Mouse (Mus musculus) G1E (cell line): ENCODE measurements around the gene Tmem91. TPM values are rescaled to one million over a fixed set of nuclear protein-coding genes. Genes with fewer than 3 reads are reported as not detected.
A peak's percentile ranks its signal among the peaks of the same experiment; 100 is the strongest.

ENCODE experiments used
- ATAC-seq: 2 replicates; pipeline ENCODE4 v1.8.0; 2016; ENCODE audit warnings: mild to moderate bottlenecking; ENCODE audit not compliant: insufficient number of reproducible peaks, poor library complexity, low FRiP score, severe bottlenecking; ENCODE audit errors: extremely low read depth
- DNase-seq: peaks from one replicate; pipeline ENCODE4 v3.0.0; 2012; ENCODE audit warnings: low spot score
- H3K27me3 ChIP-seq: 2 replicates; pipeline ENCODE4 v1.6.1; 2012; ENCODE audit warnings: mild to moderate bottlenecking, low read length, inconsistent platforms; ENCODE audit not compliant: insufficient read depth
- H3K36me3 ChIP-seq: replicated peaks from 2 replicates; pipeline ENCODE3; 2012; ENCODE audit warnings: mild to moderate bottlenecking, inconsistent platforms
- H3K4me1 ChIP-seq: 2 replicates; pipeline ENCODE4 v1.6.1; 2012; ENCODE audit warnings: low read depth, low read length, inconsistent platforms, mixed read lengths; ENCODE audit not compliant: insufficient read depth
- H3K4me3 ChIP-seq: 2 replicates; pipeline ENCODE4 v1.5.1; 2012; ENCODE audit warnings: low read depth, mild to moderate bottlenecking, inconsistent platforms, low read length, moderate library complexity, mixed read lengths
- H3K9me3 ChIP-seq: replicated peaks from 2 replicates; pipeline ENCODE4 v1.6.1; 2012; ENCODE audit warnings: inconsistent platforms
- CTCF ChIP-seq: IDR thresholded peaks from 2 replicates; pipeline ENCODE4 v1.5.1; 2012; ENCODE audit warnings: low read depth, low read length, inconsistent platforms, mixed read lengths
- GATA1 ChIP-seq: IDR thresholded peaks from 2 replicates; pipeline ENCODE4 v1.6.1; 2012; ENCODE audit warnings: borderline replicate concordance, low read length, inconsistent platforms, mixed read lengths
- GATA2 ChIP-seq: IDR thresholded peaks from 2 replicates; pipeline ENCODE4 v1.6.1; 2012; ENCODE audit warnings: low read depth, low read length, inconsistent platforms, borderline replicate concordance
- POLR2AphosphoS5 ChIP-seq: IDR thresholded peaks from 2 replicates; pipeline ENCODE4 v1.6.1; 2012; ENCODE audit warnings: low read depth, low read length, inconsistent platforms; ENCODE audit not compliant: insufficient replicate concordance
- TAL1 ChIP-seq: conservative IDR thresholded peaks from 2 replicates; pipeline ENCODE4 v1.6.1; 2012; ENCODE audit warnings: low read depth, low read length, inconsistent platforms, mixed read lengths
- polyA plus RNA-seq: library from polyadenylated mRNA; stranded (reverse); fragments of >175 nt; gene quantifications from 2 replicates; pipeline ENCODE4 v1.2.3, GENCODE M21; 2012
- total RNA-seq, 2 experiments: library from RNA; stranded (forward) in 1 of 2; stranded (reverse) in 1 of 2; fragments of 200-1000 nt in 1 of 2; fragments of >200 nt in 1 of 2; fragmentation: Nextera tagmentation in 1 of 2; gene quantifications; 2 replicates each; pipeline ENCODE4 v1.2.3; 2014 to 2017

Tmem91 gene
- total and polyA plus RNA-seq, 3 experiments: 2.2 to 8.6 (median 3.6) TPM

- H3K4me1 ChIP-seq: peaks cover 78% of the 10 kb centered on the region
- H3K27me3 ChIP-seq: no peaks in the 10 kb centered on the region
- peaks cover 86% of the 10 kb centered on the region for H3K36me3 ChIP-seq
- DNase-seq: no peak
- TF ChIP-seq POLR2AphosphoS5 (0 out of 2 replicates have a peak, but pooled peaks have one; percentile 37), GATA2 (no peak), GATA1 (no peak), TAL1 (no peak), CTCF (no peak)
- no peak for ATAC-seq
- H3K9me3 ChIP-seq: no peaks in the 10 kb centered on the region
- H3K4me3 ChIP-seq: no peak overlapping the region
Measured at GRCm38 (mm10) chr7:25715731-25716271, 40.8 kb upstream of the Tmem91 start.

GRCm38 (mm10) chr7:25714581-25714980 is 39.6 kb upstream of the Tmem91 start:
- Histone ChIP-seq H3K9me3 (no peaks in the 10 kb centered on the region), H3K36me3 (peaks cover 86% of the 10 kb centered on the region), H3K27me3 (no peaks in the 10 kb centered on the region), H3K4me1 (peaks cover 78% of the 10 kb centered on the region), H3K4me3 (no peak overlapping the region)
- TF ChIP-seq GATA1 (no peak), POLR2AphosphoS5 (0 out of 2 replicates have a peak, but pooled peaks have one; percentile 32), GATA2 (no peak), CTCF (no peak)
- ATAC-seq (no peak), DNase-seq (no peak)

- Histone ChIP-seq H3K4me1 (peaks cover 81% of the 10 kb centered on the region), H3K27me3 (no peaks in the 10 kb centered on the region), H3K4me3 (no peak overlapping the region), H3K9me3 (no peaks in the 10 kb centered on the region), H3K36me3 (peaks cover 99% of the 10 kb centered on the region)
- ATAC-seq (no peak), DNase-seq (no peak)
- TF ChIP-seq CTCF: no peak
- TF ChIP-seq POLR2AphosphoS5: 0 out of 2 replicates have a peak, but pooled peaks have one; percentile 13
Measured at GRCm38 (mm10) chr7:25712801-25713200, 37.8 kb upstream of the Tmem91 start.

GRCm38 (mm10) chr7:25711731-25712197 is 36.8 kb upstream of the Tmem91 start:
- peaks cover 100% of the 10 kb centered on the region for H3K36me3 ChIP-seq
- DNase-seq (peak; percentile 62), ATAC-seq (peak; percentile 52)
- H3K4me3 ChIP-seq: peak overlapping the region; percentile 5; the same call in 1 of the 2 replicates
- TF ChIP-seq CTCF (no peak), GATA2 (no peak), TAL1 (no peak), GATA1 (no peak), POLR2AphosphoS5 (no peak)
- no peaks in the 10 kb centered on the region for H3K9me3 ChIP-seq
- peaks cover 84% of the 10 kb centered on the region for H3K4me1 ChIP-seq
- H3K27me3 ChIP-seq: no peaks in the 10 kb centered on the region

- ATAC-seq (no peak), DNase-seq (no peak)
- Histone ChIP-seq H3K4me1 (peaks cover 88% of the 10 kb centered on the region), H3K4me3 (no peak overlapping the region), H3K36me3 (peaks cover 100% of the 10 kb centered on the region), H3K9me3 (no peaks in the 10 kb centered on the region), H3K27me3 (no peaks in the 10 kb centered on the region)
- TF ChIP-seq GATA2 (no peak), GATA1 (no peak), CTCF (no peak), TAL1 (no peak), POLR2AphosphoS5 (no peak)
Measured at GRCm38 (mm10) chr7:25711165-25711564, 36.2 kb upstream of the Tmem91 start.

GRCm38 (mm10) chr7:25710519-25711130 is 35.7 kb upstream of the Tmem91 start:
- no peak for DNase-seq
- peaks cover 100% of the 10 kb centered on the region for H3K36me3 ChIP-seq
- H3K4me1 ChIP-seq: peaks cover 88% of the 10 kb centered on the region

More at GRCm38 (mm10) chr7:25710519-25711130, 35.7 kb upstream of the Tmem91 start:
- H3K9me3 ChIP-seq: no peaks in the 10 kb centered on the region
- H3K4me3 ChIP-seq: peak overlapping the region; percentile 20; the same call in 1 of the 2 replicates
- H3K27me3 ChIP-seq: no peaks in the 10 kb centered on the region
- ATAC-seq: no peak
- TF ChIP-seq POLR2AphosphoS5: 0 out of 2 replicates have a peak, but pooled peaks have one; percentile 47
- no peak for TF ChIP-seq TAL1
- no peak for TF ChIP-seq GATA1
- TF ChIP-seq GATA2: no peak
- TF ChIP-seq CTCF: no peak
